Comparison of ENCODE assay signal across 17 mouse cellular contexts in genomic region chr11:6013359-6013758, GRCm38 (mm10). TPM values are rescaled to one million over a fixed set of nuclear protein-coding genes. Genes with fewer than 3 reads are reported as not detected.
DNase-seq lines count a peak whose midpoint lies in the region; ATAC-seq and TF ChIP-seq lines count a peak whose summit lies in the region.
"Had no signal": no experiment of that assay in that cellular context is flagged by ENCODE, and none has a peak within 500 bp of the region (broad histone marks: within the 10 kb centered on the region; RNA-seq: fewer than 3 reads in every experiment).

No protein-coding gene starts in this region.

- 0 out of 2 replicates have a peak, but pooled peaks have one; percentile 6 for TF ChIP-seq CTCF in liver, embryonic 14.5 days (IDR thresholded peaks at IDR 0.05; ENCODE audit: low read depth)
- peak; percentile 25 to 55; a peak in 2 of 4 replicates for TF ChIP-seq CTCF in CH12.LX (conservative IDR thresholded peaks at IDR 0.05 in 1 of 2, IDR thresholded peaks at IDR 0.05 in 1 of 2; ENCODE audit: low read depth in 2 of 2, low read length in 2 of 2)

- no peak for ATAC-seq in embryonic facial prominence, embryonic 11.5 days (replicated peaks; ENCODE audit: insufficient number of reproducible peaks, low FRiP score, low TSS enrichment, low read depth)
- no peak for ATAC-seq in liver, embryonic 14.5 days (ENCODE audit: insufficient read depth)
- no peak for ATAC-seq in liver, embryonic 11.5 days (replicated peaks; ENCODE audit: low FRiP score)
- peak; percentile 63; the same call in 1 of the 2 replicates for ATAC-seq in megakaryocyte progenitor cell, adult 5-6 weeks (replicated peaks; ENCODE audit: poor library complexity)

- H3K4me3 ChIP-seq in embryonic facial prominence, embryonic 11.5 days (ENCODE audit: low read depth, low read length) = no peak overlapping the region
- no peak overlapping the region for H3K4me3 ChIP-seq in embryonic facial prominence, embryonic 10.5 days
- H3K4me3 ChIP-seq in liver, embryonic 14.5 days (ENCODE audit: insufficient read depth in 1 of 2, low read depth in 2 of 2, low read length in 2 of 2) = no peak overlapping the region
- no peak overlapping the region for H3K4me3 ChIP-seq in liver, embryonic 11.5 days (ENCODE audit: low read depth, low read length)
- no peak overlapping the region for H3K4me3 ChIP-seq in CH12.LX (replicated peaks in 1 of 3; ENCODE audit: low read depth in 2 of 3, low read length in 2 of 3, poor library complexity in 1 of 3)
- H3K4me3 ChIP-seq: embryonic facial prominence, embryonic 12.5 days; forebrain, embryonic 10.5 days; heart, embryonic 15.5 days; hindbrain, embryonic 15.5 days; kidney, embryonic 15.5 days; midbrain, embryonic 12.5 days had no signal

- no peak overlapping the region for H3K4me2 ChIP-seq in embryonic facial prominence, embryonic 11.5 days (ENCODE audit: low read depth, low read length)
- no peak overlapping the region for H3K4me2 ChIP-seq in liver, embryonic 14.5 days (ENCODE audit: low read depth)
- H3K4me2 ChIP-seq in liver, embryonic 11.5 days = no peak overlapping the region
- H3K4me2 ChIP-seq in CH12.LX (ENCODE audit: insufficient read depth, low read depth, poor library complexity, severe bottlenecking) = no peak overlapping the region
- H3K4me2 ChIP-seq: embryonic facial prominence, embryonic 12.5 days; heart, embryonic 15.5 days; hindbrain, embryonic 15.5 days; kidney, embryonic 15.5 days; midbrain, embryonic 12.5 days had no signal

- H3K9ac ChIP-seq in embryonic facial prominence, embryonic 11.5 days (replicated peaks; ENCODE audit: low read length) = no peak overlapping the region
- no peak overlapping the region for H3K9ac ChIP-seq in liver, embryonic 14.5 days (replicated peaks)
- H3K9ac ChIP-seq in liver, embryonic 11.5 days (ENCODE audit: low read depth, low read length) = no peak overlapping the region
- no peak overlapping the region for H3K9ac ChIP-seq in CH12.LX (ENCODE audit: insufficient read depth, low read depth)
- H3K9ac ChIP-seq: embryonic facial prominence, embryonic 12.5 days; heart, embryonic 15.5 days; hindbrain, embryonic 15.5 days; kidney, embryonic 15.5 days; midbrain, embryonic 12.5 days had no signal

- no peak for TF ChIP-seq POLR2A in CH12.LX (IDR thresholded peaks at IDR 0.05; ENCODE audit: low read depth, low read length)

- DNase-seq in embryonic facial prominence, embryonic 11.5 days (ENCODE audit: low spot score) = peak; percentile 30
- no peak for DNase-seq in embryonic facial prominence, embryonic 10.5 days (ENCODE audit: low spot score)
- DNase-seq in liver, embryonic 14.5 days (ENCODE audit: low read depth in 3 of 3, low spot score in 3 of 3) = no peak
- no peak for DNase-seq in liver, embryonic 11.5 days (ENCODE audit: low spot score)
- no peak for DNase-seq in CH12.LX (ENCODE audit: extremely low read depth)
- no peak for DNase-seq in spleen, postnatal 4 days (ENCODE audit: low spot score in 2 of 2)
- DNase-seq in left cerebral cortex, adult 9 months (ENCODE audit: low spot score in 2 of 2) = no peak
- DNase-seq: adrenal gland, postnatal 25 days; cerebellum, adult 2 months; gastrocnemius, postnatal 25 days had no signal

- peak; percentile 10 for TF ChIP-seq RAD21 in CH12.LX (IDR thresholded peaks at IDR 0.05; ENCODE audit: low read depth, low read length)

- H3K27ac ChIP-seq in embryonic facial prominence, embryonic 11.5 days (replicated peaks; ENCODE audit: low read depth, low read length) = no peak overlapping the region
- H3K27ac ChIP-seq in embryonic facial prominence, embryonic 10.5 days (replicated peaks) = no peak overlapping the region
- no peak overlapping the region for H3K27ac ChIP-seq in liver, embryonic 14.5 days
- no peak overlapping the region for H3K27ac ChIP-seq in liver, embryonic 11.5 days (ENCODE audit: low read depth, low read length)
- no peak overlapping the region for H3K27ac ChIP-seq in CH12.LX (ENCODE audit: insufficient read depth, low read depth)
- H3K27ac ChIP-seq: embryonic facial prominence, embryonic 12.5 days; forebrain, embryonic 10.5 days; heart, embryonic 15.5 days; hindbrain, embryonic 15.5 days; kidney, embryonic 15.5 days; midbrain, embryonic 12.5 days had no signal

- H3K79me2 ChIP-seq in CH12.LX (replicated peaks; ENCODE audit: control insufficient read depth, extremely low read depth, insufficient read depth, poor library complexity, severe bottlenecking) = no peaks in the 10 kb centered on the region

- H3K36me3 ChIP-seq in embryonic facial prominence, embryonic 11.5 days (replicated peaks; ENCODE audit: control insufficient read depth, insufficient read depth, low read depth, low read length) = no peaks in the 10 kb centered on the region
- no peaks in the 10 kb centered on the region for H3K36me3 ChIP-seq in embryonic facial prominence, embryonic 10.5 days (replicated peaks)
- H3K36me3 ChIP-seq in liver, embryonic 14.5 days (replicated peaks; ENCODE audit: control insufficient read depth, insufficient read depth, low read depth) = no peaks in the 10 kb centered on the region
- H3K36me3 ChIP-seq in liver, embryonic 11.5 days (ENCODE audit: control insufficient read depth, insufficient read depth, low read length) = no peaks in the 10 kb centered on the region
- H3K36me3 ChIP-seq in CH12.LX (replicated peaks in 1 of 2; ENCODE audit: control insufficient read depth in 1 of 2, insufficient read depth in 1 of 2, low read length in 1 of 2) = no peaks in the 10 kb centered on the region
- H3K36me3 ChIP-seq: embryonic facial prominence, embryonic 12.5 days; forebrain, embryonic 10.5 days; heart, embryonic 15.5 days; hindbrain, embryonic 15.5 days; kidney, embryonic 15.5 days; midbrain, embryonic 12.5 days had no signal

- no peaks in the 10 kb centered on the region for H3K27me3 ChIP-seq in embryonic facial prominence, embryonic 11.5 days (ENCODE audit: control insufficient read depth, insufficient read depth, low read length)
- peaks cover 15% of the 10 kb centered on the region for H3K27me3 ChIP-seq in embryonic facial prominence, embryonic 10.5 days (replicated peaks; ENCODE audit: low read depth, poor library complexity, severe bottlenecking)
- H3K27me3 ChIP-seq in liver, embryonic 14.5 days (ENCODE audit: control insufficient read depth, insufficient read depth, low read length) = no peaks in the 10 kb centered on the region
- no peaks in the 10 kb centered on the region for H3K27me3 ChIP-seq in liver, embryonic 11.5 days (replicated peaks; ENCODE audit: control insufficient read depth, insufficient read depth, low read length)
- peaks cover 22% of the 10 kb centered on the region for H3K27me3 ChIP-seq in CH12.LX (replicated peaks)
- H3K27me3 ChIP-seq: heart, embryonic 15.5 days; hindbrain, embryonic 15.5 days; kidney, embryonic 15.5 days had no signal

- TF ChIP-seq EP300 in liver, embryonic 14.5 days (IDR thresholded peaks at IDR 0.05; ENCODE audit: low read depth) = no peak
- no peak for TF ChIP-seq EP300 in CH12.LX (IDR thresholded peaks at IDR 0.05; ENCODE audit: low read length)

- no peaks in the 10 kb centered on the region for H3K4me1 ChIP-seq in embryonic facial prominence, embryonic 11.5 days (ENCODE audit: control insufficient read depth, insufficient read depth, low read length)
- no peaks in the 10 kb centered on the region for H3K4me1 ChIP-seq in embryonic facial prominence, embryonic 10.5 days
- H3K4me1 ChIP-seq in liver, embryonic 14.5 days (replicated peaks; ENCODE audit: control insufficient read depth in 2 of 2, insufficient read depth in 2 of 2, low read length in 1 of 2) = no peaks in the 10 kb centered on the region
- H3K4me1 ChIP-seq in liver, embryonic 11.5 days (replicated peaks; ENCODE audit: control insufficient read depth, insufficient read depth, low read length) = no peaks in the 10 kb centered on the region
- H3K4me1 ChIP-seq in CH12.LX (ENCODE audit: control insufficient read depth in 1 of 2, insufficient read depth in 2 of 2) = peaks cover 3 to 5% of the 10 kb centered on the region in 2 experiments
- H3K4me1 ChIP-seq: embryonic facial prominence, embryonic 12.5 days; forebrain, embryonic 10.5 days; midbrain, embryonic 12.5 days had no signal

- dilution Hi-C loops in CH12.LX (cut with MboI; ENCODE audit: extremely low pct_ligation_motif_present, extremely low pct_unique_long_range_greater_than_20kb, low sequenced_read_pairs) = no loop called here

- in situ Hi-C loops in CH12.LX (cut with MboI; ENCODE audit: low pct_ligation_motif_present, low pct_unique_long_range_greater_than_20kb, low sequenced_read_pairs) = no loop called here

- no peaks in the 10 kb centered on the region for H3K9me3 ChIP-seq in embryonic facial prominence, embryonic 11.5 days (replicated peaks; ENCODE audit: control insufficient read depth, low read length)
- H3K9me3 ChIP-seq in embryonic facial prominence, embryonic 10.5 days = no peaks in the 10 kb centered on the region
- no peaks in the 10 kb centered on the region for H3K9me3 ChIP-seq in liver, embryonic 14.5 days (ENCODE audit: control insufficient read depth, low read length)
- no peaks in the 10 kb centered on the region for H3K9me3 ChIP-seq in liver, embryonic 11.5 days (ENCODE audit: control insufficient read depth, low read length)
- H3K9me3 ChIP-seq in CH12.LX (replicated peaks; ENCODE audit: low read length) = peaks cover 4% of the 10 kb centered on the region
- H3K9me3 ChIP-seq: embryonic facial prominence, embryonic 12.5 days; forebrain, embryonic 10.5 days; heart, embryonic 15.5 days; hindbrain, embryonic 15.5 days; kidney, embryonic 15.5 days; midbrain, embryonic 12.5 days had no signal

- 76% methylated on average over 2 of the region's 2 CpGs for WGBS in embryonic facial prominence, embryonic 11.5 days
- WGBS in embryonic facial prominence, embryonic 10.5 days = 66% methylated on average over 2 of the region's 2 CpGs
- WGBS in liver, embryonic 14.5 days (ENCODE audit: insufficient replicate concordance) = 39% methylated on average over 2 of the region's 2 CpGs
- WGBS in liver, embryonic 11.5 days = 45% methylated on average over 2 of the region's 2 CpGs

RNA-seq across cellular contexts. Expression of gene Camk2b, which starts 52.8 kb away (rescaled TPM):
- 1.6 and 1.7 TPM in 2 replicates for polyA plus RNA-seq in embryonic facial prominence, embryonic 11.5 days (2014; fragmentation: Nextera tagmentation; extraction: Ambion mirVana)
- polyA plus RNA-seq in embryonic facial prominence, embryonic 10.5 days (2016; fragmentation: Nextera tagmentation; extraction: Ambion mirVana) = 0.75 and 1.6 TPM in 2 replicates
- polyA plus RNA-seq in liver, embryonic 14.5 days (2012; rRNA removed) = 0.40 and 0.63 TPM in 2 replicates
- polyA plus RNA-seq in liver, embryonic 14.5 days (2014; fragmentation: Nextera tagmentation; extraction: Ambion mirVana) = 0.40 and 0.55 TPM in 2 replicates
- 0.99 and 1.0 TPM in 2 replicates for polyA plus RNA-seq in liver, embryonic 11.5 days (2014; fragmentation: Nextera tagmentation; extraction: Ambion mirVana)
- total RNA-seq in CH12.LX (2012; rRNA removed) (0.08 and 0.50 TPM in 2 replicates), CH12.LX (2014; rRNA removed) (0.11 and 0.19 TPM in 2 replicates)
- polyA plus RNA-seq in CH12.LX (2012; ENCODE audit: insufficient read length, low read depth) = 0.25 and 0.26 TPM in 2 replicates
- total RNA-seq in megakaryocyte progenitor cell, adult 5-6 weeks (2015) = 1.2 and 1.8 TPM in 2 replicates
- total RNA-seq in megakaryocyte progenitor cell, adult 5-6 weeks (2017) = 0.83 and 1.7 TPM in 2 replicates

RNA-seq across cellular contexts. Expression of gene Ykt6, which starts 57.9 kb away (rescaled TPM):
- 30.1 and 31.4 TPM in 2 replicates for polyA plus RNA-seq in embryonic facial prominence, embryonic 11.5 days (2014; fragmentation: Nextera tagmentation; extraction: Ambion mirVana)
- 56.0 and 56.8 TPM in 2 replicates for polyA plus RNA-seq in embryonic facial prominence, embryonic 10.5 days (2016; fragmentation: Nextera tagmentation; extraction: Ambion mirVana)
- 14.9 and 18.7 TPM in 2 replicates for polyA plus RNA-seq in liver, embryonic 14.5 days (2012; rRNA removed)
- 9.6 and 10.1 TPM in 2 replicates for polyA plus RNA-seq in liver, embryonic 14.5 days (2014; fragmentation: Nextera tagmentation; extraction: Ambion mirVana)
- polyA plus RNA-seq in liver, embryonic 11.5 days (2014; fragmentation: Nextera tagmentation; extraction: Ambion mirVana) = 18.4 TPM in 2 replicates
- 79.8 and 103 TPM in 2 replicates for total RNA-seq in CH12.LX (2012; rRNA removed)
- 95.1 and 95.8 TPM in 2 replicates for total RNA-seq in CH12.LX (2014; rRNA removed)
- 117 and 121 TPM in 2 replicates for polyA plus RNA-seq in CH12.LX (2012; ENCODE audit: insufficient read length, low read depth)
- 17.4 and 18.2 TPM in 2 replicates for total RNA-seq in megakaryocyte progenitor cell, adult 5-6 weeks (2015)
- 44.4 and 48.7 TPM in 2 replicates for total RNA-seq in megakaryocyte progenitor cell, adult 5-6 weeks (2017)
